Mouse (Mus musculus) lung, embryonic 14.5 days (tissue): ENCODE results near the gene Marc1. TPM values are rescaled to one million over a fixed set of nuclear protein-coding genes. Genes with fewer than 3 reads are reported as not detected.

ENCODE experiments used
- ATAC-seq: fragments of 200-750 bp; cut with Nextera tagmentation; 2 replicates; pipeline ENCODE4 v1.8.0; 2017; ENCODE audit warnings: mild to moderate bottlenecking, moderate TSS enrichment, moderate library complexity; ENCODE audit not compliant: insufficient read depth
- DNase-seq: peaks from one replicate; pipeline ENCODE4 v3.0.0-alpha.2; 2015
- H3K27ac ChIP-seq: fragments of 300-500 bp; sonication (generic); 2 replicates; pipeline ENCODE4 v1.5.1; 2014; ENCODE audit warnings: low read depth, mild to moderate bottlenecking, moderate library complexity
- H3K27me3 ChIP-seq: fragments of 300-500 bp; sonication (generic); 2 replicates; pipeline ENCODE4 v1.6.1; 2014; ENCODE audit warnings: low read length, control low read depth; ENCODE audit not compliant: insufficient read depth
- H3K36me3 ChIP-seq: fragments of 300-500 bp; sonication (generic); 2 replicates; pipeline ENCODE4 v1.6.1; 2014; ENCODE audit warnings: control low read depth; ENCODE audit not compliant: insufficient read depth
- H3K4me1 ChIP-seq: fragments of 300-500 bp; sonication (generic); 2 replicates; pipeline ENCODE4 v1.6.1; 2014; ENCODE audit warnings: antibody characterized with exemption, control low read depth; ENCODE audit not compliant: insufficient read depth
- H3K4me2 ChIP-seq: fragments of 300-500 bp; sonication (generic); 2 replicates; pipeline ENCODE4 v1.6.1; 2014; ENCODE audit warnings: mild to moderate bottlenecking
- H3K4me3 ChIP-seq: fragments of 300-500 bp; sonication (generic); 2 replicates; pipeline ENCODE4 v1.5.1; 2014; ENCODE audit warnings: low read depth, low read length
- H3K9ac ChIP-seq: fragments of 300-500 bp; sonication (generic); 2 replicates; pipeline ENCODE4 v1.6.1; 2014
- H3K9me3 ChIP-seq: fragments of 300-500 bp; sonication (generic); 2 replicates; pipeline ENCODE4 v1.6.1; 2016; ENCODE audit warnings: low read depth, low read length, control low read depth
- CTCF ChIP-seq: IDR thresholded peaks from 2 replicates; pipeline ENCODE4 v1.5.1; 2016; ENCODE audit warnings: antibody characterized with exemption, low read depth
- WGBS: fragments of 180-500 bp; shearing (Covaris S2); extraction: QIAGEN DNeasy Blood & Tissue Kit; methylation state at CpG from one replicate; pipeline ENCODE4 v1.1.7; 2014; 5-methylcytosine and 5-hydroxymethylcytosine counted together
- polyA plus RNA-seq: library from polyadenylated mRNA; unstranded; fragments of >200 nt; fragmentation: Nextera tagmentation; extraction: Ambion mirVana; gene quantifications from 2 replicates; pipeline ENCODE4 v1.2.1, GENCODE M21; 2014

Gene Marc1
- polyA plus RNA-seq, 1 experiment from 2014 or later, result not detected

- peak overlapping the region; percentile 80 for H3K4me3 ChIP-seq
- peak; percentile 19; the same call in 1 of the 2 replicates for TF ChIP-seq CTCF
- ATAC-seq (no peak), DNase-seq (peak; percentile 44)
- no peaks in the 10 kb centered on the region for H3K9me3 ChIP-seq
- H3K4me1 ChIP-seq, result peaks cover 7% of the 10 kb centered on the region; the same call in 1 of the 2 replicates
- H3K4me2 ChIP-seq, result peak overlapping the region; percentile 96
- H3K27me3 ChIP-seq, result 0 out of 2 replicates have a peak, but pooled peaks cover 4% of the 10 kb centered on the region
- 18% methylated on average over 15 of the region's 15 CpGs for WGBS
- H3K27ac ChIP-seq, result peak overlapping the region; percentile 87; the same call in 1 of the 2 replicates
- H3K36me3 ChIP-seq, result peaks cover 14% of the 10 kb centered on the region; the same call in 1 of the 2 replicates
- peak overlapping the region; percentile 88 for H3K9ac ChIP-seq
These were observed 33.4 kb upstream of the Marc1 start for GRCm38 (mm10) chr1:184844326-184845066.

- no peak for TF ChIP-seq CTCF
- 77% methylated on average over 4 of the region's 4 CpGs for WGBS
- Histone ChIP-seq H3K4me1 (no peaks in the 10 kb centered on the region), H3K9ac (no peak overlapping the region), H3K27ac (no peak overlapping the region), H3K4me2 (no peak overlapping the region), H3K4me3 (no peak overlapping the region), H3K36me3 (peaks cover 32% of the 10 kb centered on the region), H3K9me3 (no peaks in the 10 kb centered on the region), H3K27me3 (no peaks in the 10 kb centered on the region)
- ATAC-seq (no peak), DNase-seq (no peak)
These were observed 26.5 kb upstream of the Marc1 start for GRCm38 (mm10) chr1:184837649-184838048.

GRCm38 (mm10) chr1:184836350-184836749, 25.2 kb upstream of the Marc1 start:
- Histone ChIP-seq H3K4me1 (no peaks in the 10 kb centered on the region), H3K4me2 (no peak overlapping the region), H3K4me3 (no peak overlapping the region), H3K36me3 (peaks cover 44% of the 10 kb centered on the region), H3K9me3 (no peaks in the 10 kb centered on the region), H3K27ac (no peak overlapping the region), H3K9ac (no peak overlapping the region), H3K27me3 (no peaks in the 10 kb centered on the region)
- WGBS, result 81% methylated on average over 5 of the region's 5 CpGs
- ATAC-seq, result no peak
- no peak for TF ChIP-seq CTCF
- DNase-seq, result no peak

- Histone ChIP-seq H3K9me3 (no peaks in the 10 kb centered on the region), H3K4me2 (no peak overlapping the region), H3K36me3 (peaks cover 43% of the 10 kb centered on the region), H3K27ac (no peak overlapping the region), H3K4me3 (no peak overlapping the region), H3K9ac (no peak overlapping the region), H3K4me1 (no peaks in the 10 kb centered on the region), H3K27me3 (no peaks in the 10 kb centered on the region)
- ATAC-seq, result no peak
- WGBS, result 82% methylated on average over 7 of the region's 7 CpGs
- TF ChIP-seq CTCF, result no peak
- DNase-seq, result no peak
These were observed 22.4 kb upstream of the Marc1 start for GRCm38 (mm10) chr1:184833499-184833898.

GRCm38 (mm10) chr1:184832211-184832610, 21.1 kb upstream of the Marc1 start:
- H3K9ac ChIP-seq, result no peak overlapping the region
- TF ChIP-seq CTCF, result peak; percentile 52
- peak; percentile 30 for DNase-seq
- no peaks in the 10 kb centered on the region for H3K27me3 ChIP-seq
- H3K36me3 ChIP-seq, result peaks cover 43% of the 10 kb centered on the region
- H3K27ac ChIP-seq, result no peak overlapping the region
- no peaks in the 10 kb centered on the region for H3K9me3 ChIP-seq
- H3K4me1 ChIP-seq, result 0 out of 2 replicates have a peak, but pooled peaks cover under 1% of the 10 kb centered on the region
- 81% methylated on average over 10 of the region's 10 CpGs for WGBS
- ATAC-seq, result no peak
- H3K4me2 ChIP-seq, result no peak overlapping the region
- no peak overlapping the region for H3K4me3 ChIP-seq

GRCm38 (mm10) chr1:184829897-184830296, 18.8 kb upstream of the Marc1 start:
- no peak for ATAC-seq
- Histone ChIP-seq H3K36me3 (peaks cover 37% of the 10 kb centered on the region), H3K4me3 (no peak overlapping the region), H3K27ac (no peak overlapping the region), H3K9ac (no peak overlapping the region), H3K27me3 (no peaks in the 10 kb centered on the region), H3K4me1 (peaks cover 5% of the 10 kb centered on the region; the same call in 1 of the 2 replicates), H3K9me3 (no peaks in the 10 kb centered on the region), H3K4me2 (no peak overlapping the region)
- 79% methylated on average over 8 of the region's 8 CpGs for WGBS
- no peak for TF ChIP-seq CTCF
- no peak for DNase-seq

GRCm38 (mm10) chr1:184827175-184827701, 16.1 kb upstream of the Marc1 start:
- ATAC-seq, result no peak

More at GRCm38 (mm10) chr1:184827175-184827701, 16.1 kb upstream of the Marc1 start:
- H3K4me1 ChIP-seq, result peaks cover 5% of the 10 kb centered on the region; the same call in 1 of the 2 replicates
- peaks cover 20% of the 10 kb centered on the region for H3K36me3 ChIP-seq
- no peak overlapping the region for H3K9ac ChIP-seq
- peak overlapping the region; percentile 11; the same call in 1 of the 2 replicates for H3K4me3 ChIP-seq
- no peaks in the 10 kb centered on the region for H3K9me3 ChIP-seq
- H3K4me2 ChIP-seq, result peak overlapping the region; percentile 48
- WGBS, result 26% methylated on average over 23 of the region's 23 CpGs
- TF ChIP-seq CTCF, result no peak
- no peak overlapping the region for H3K27ac ChIP-seq
- DNase-seq, result no peak
- no peaks in the 10 kb centered on the region for H3K27me3 ChIP-seq
